Mouse (Mus musculus) MEL (cell line): ENCODE results near the gene Lin54. TPM values are rescaled to one million over a fixed set of nuclear protein-coding genes. Genes with fewer than 3 reads are reported as not detected.

Experiments used
- DNase-seq: peaks from one replicate; pipeline ENCODE4 v3.0.0; 2011; ENCODE audit warnings: low read depth, low spot score
- H3K27ac ChIP-seq: 2 replicates; pipeline ENCODE4 v1.5.1; 2012; ENCODE audit warnings: low read depth, mild to moderate bottlenecking, control low read depth, low read length, moderate library complexity; ENCODE audit not compliant: control insufficient read depth
- H3K27me3 ChIP-seq, 2 experiments: fragments of 150-350 bp in 1 of 2; sonication (generic) in 1 of 2; 2 replicates each; pipeline ENCODE4 v1.6.1; 2012; ENCODE audit warnings: low read length in 2 of 2, mild to moderate bottlenecking in 2 of 2, improper control_type of control experiment in 1 of 2, moderate library complexity in 1 of 2; ENCODE audit not compliant: insufficient read depth in 2 of 2, control insufficient read depth in 1 of 2
- H3K36me3 ChIP-seq, 2 experiments: 2 replicates each; pipeline ENCODE4 v1.6.1; 2012 to 2014; ENCODE audit warnings: low read length in 2 of 2, improper control_type of control experiment in 1 of 2, inconsistent platforms in 1 of 2, mild to moderate bottlenecking in 1 of 2; ENCODE audit not compliant: insufficient read depth in 2 of 2, control insufficient read depth in 1 of 2
- H3K4me1 ChIP-seq, 2 experiments: fragments of 150-350 bp in 1 of 2; sonication (generic) in 1 of 2; 2 replicates each; pipeline ENCODE4 v1.6.1; 2012; ENCODE audit warnings: low read length in 2 of 2, improper control_type of control experiment in 1 of 2, mild to moderate bottlenecking in 1 of 2; ENCODE audit not compliant: insufficient read depth in 2 of 2, control insufficient read depth in 1 of 2
- H3K4me3 ChIP-seq, 2 experiments: fragments of 150-350 bp in 1 of 2; sonication (generic) in 1 of 2; 2 replicates each; pipeline ENCODE4 v1.5.1; 2012; ENCODE audit warnings: low read depth in 2 of 2, low read length in 2 of 2, mild to moderate bottlenecking in 2 of 2, moderate library complexity in 2 of 2, control low read depth in 1 of 2, improper control_type of control experiment in 1 of 2; ENCODE audit not compliant: control insufficient read depth in 1 of 2, insufficient read depth in 1 of 2
- H3K79me2 ChIP-seq: 2 replicates; pipeline ENCODE4 v1.6.1; 2012; ENCODE audit warnings: mild to moderate bottlenecking, low read length, moderate library complexity; ENCODE audit not compliant: control insufficient read depth, poor library complexity, insufficient read depth
- H3K9ac ChIP-seq: 2 replicates; pipeline ENCODE4 v1.6.1; 2012; ENCODE audit warnings: low read depth, mild to moderate bottlenecking, control low read depth, low read length, moderate library complexity; ENCODE audit not compliant: control insufficient read depth, poor library complexity, severe bottlenecking
- H3K9me3 ChIP-seq: fragments of 150-350 bp; sonication (generic); replicated peaks from 2 replicates; pipeline ENCODE4 v1.6.1; 2012; ENCODE audit warnings: mild to moderate bottlenecking, low read length, improper control_type of control experiment, moderate library complexity; ENCODE audit not compliant: insufficient read depth
- BHLHE40 ChIP-seq: IDR thresholded peaks from 2 replicates; pipeline ENCODE4 v1.6.1; 2012; ENCODE audit warnings: low read depth, mild to moderate bottlenecking, inconsistent platforms, low read length, improper control_type of control experiment, borderline replicate concordance
- CHD1 ChIP-seq: IDR thresholded peaks from 2 replicates; pipeline ENCODE4 v1.6.1; 2012; ENCODE audit warnings: low read depth, mild to moderate bottlenecking, inconsistent platforms, low read length, improper control_type of control experiment
- CHD2 ChIP-seq: IDR thresholded peaks from 2 replicates; pipeline ENCODE4 v1.6.1; 2011; ENCODE audit warnings: low read length, improper control_type of control experiment
- CTCF ChIP-seq, 3 experiments: IDR thresholded peaks in 2 of 3; conservative IDR thresholded peaks in 1 of 3; 2 replicates each; pipeline ENCODE4 v1.5.1; 2011 to 2012; ENCODE audit warnings: low read length in 3 of 3, low read depth in 2 of 3, mild to moderate bottlenecking in 2 of 3, improper control_type of control experiment in 1 of 3, inconsistent platforms in 1 of 3, mixed read lengths in 1 of 3, moderate library complexity in 1 of 3; ENCODE audit not compliant: control insufficient read depth in 1 of 3, insufficient read depth in 1 of 3, poor library complexity in 1 of 3, severe bottlenecking in 1 of 3
- E2F4 ChIP-seq: IDR thresholded peaks from 2 replicates; pipeline ENCODE4 v1.6.1; 2011; ENCODE audit warnings: low read depth, low read length, improper control_type of control experiment, borderline replicate concordance
- EP300 ChIP-seq, 2 experiments: IDR thresholded peaks; 2 replicates each; pipeline ENCODE4 v1.6.1; 2011; ENCODE audit warnings: improper control_type of control experiment in 2 of 2, low read length in 2 of 2, low read depth in 1 of 2, mild to moderate bottlenecking in 1 of 2
- HCFC1 ChIP-seq: IDR thresholded peaks from 2 replicates; pipeline ENCODE4 v1.6.1; 2012; ENCODE audit warnings: low read depth, mild to moderate bottlenecking, inconsistent platforms, low read length, improper control_type of control experiment, moderate library complexity
- JUND ChIP-seq: IDR thresholded peaks from 2 replicates; pipeline ENCODE4 v1.6.1; 2011; ENCODE audit warnings: low read depth, mild to moderate bottlenecking, improper control_type of control experiment, low read length
- KAT2A ChIP-seq: conservative IDR thresholded peaks from 2 replicates; pipeline ENCODE4 v1.6.1; 2012; ENCODE audit warnings: low read depth, low read length, improper control_type of control experiment, inconsistent platforms
- MAFK ChIP-seq: IDR thresholded peaks from 2 replicates; pipeline ENCODE4 v1.6.1; 2011; ENCODE audit warnings: low read depth, mild to moderate bottlenecking, low read length, improper control_type of control experiment, borderline replicate concordance
- MAZ ChIP-seq: IDR thresholded peaks from 2 replicates; pipeline ENCODE4 v1.6.1; 2012; ENCODE audit warnings: low read depth, mild to moderate bottlenecking, inconsistent platforms, low read length, improper control_type of control experiment
- MYB ChIP-seq: IDR thresholded peaks from 2 replicates; pipeline ENCODE4 v1.6.1; 2011; ENCODE audit warnings: mild to moderate bottlenecking, low read depth, low read length, improper control_type of control experiment
- MYC ChIP-seq: IDR thresholded peaks from 2 replicates; pipeline ENCODE4 v1.6.1; 2011; ENCODE audit warnings: low read depth, mild to moderate bottlenecking, low read length, improper control_type of control experiment, moderate library complexity
- NELFE ChIP-seq: IDR thresholded peaks from 2 replicates; pipeline ENCODE4 v1.6.1; 2011; ENCODE audit warnings: low read depth, low read length, improper control_type of control experiment
- RAD21 ChIP-seq: IDR thresholded peaks from 2 replicates; pipeline ENCODE4 v1.6.1; 2011; ENCODE audit warnings: mild to moderate bottlenecking, low read depth, low read length, improper control_type of control experiment
- RCOR1 ChIP-seq: IDR thresholded peaks from 2 replicates; pipeline ENCODE4 v1.6.1; 2012; ENCODE audit warnings: low read depth, mild to moderate bottlenecking, inconsistent platforms, low read length, improper control_type of control experiment
- UBTF ChIP-seq: IDR thresholded peaks from 2 replicates; pipeline ENCODE4 v1.6.1; 2012; ENCODE audit warnings: low read depth, mild to moderate bottlenecking, inconsistent platforms, low read length, improper control_type of control experiment, moderate library complexity, borderline replicate concordance; ENCODE audit not compliant: insufficient read depth
- USF1 ChIP-seq: IDR thresholded peaks from 2 replicates; pipeline ENCODE4 v1.6.1; 2014; ENCODE audit warnings: low read depth, mild to moderate bottlenecking, inconsistent platforms, low read length, improper control_type of control experiment, moderate library complexity
- USF2 ChIP-seq, 2 experiments: IDR thresholded peaks; 2 replicates each; pipeline ENCODE4 v1.6.1; 2011 to 2012; ENCODE audit warnings: improper control_type of control experiment in 2 of 2, low read length in 2 of 2, borderline replicate concordance in 1 of 2, inconsistent platforms in 1 of 2, low read depth in 1 of 2, mild to moderate bottlenecking in 1 of 2; ENCODE audit not compliant: insufficient read depth in 1 of 2
- ZMIZ1 ChIP-seq: IDR thresholded peaks from 2 replicates; pipeline ENCODE4 v1.6.1; 2012; ENCODE audit warnings: low read depth, mild to moderate bottlenecking, inconsistent platforms, low read length, improper control_type of control experiment, moderate library complexity
- ZNF384 ChIP-seq: IDR thresholded peaks from 2 replicates; pipeline ENCODE4 v1.6.1; 2012; ENCODE audit warnings: low read depth, mild to moderate bottlenecking, inconsistent platforms, low read length, improper control_type of control experiment
- polyA plus RNA-seq, 2 experiments: library from polyadenylated mRNA; stranded (reverse) in 1 of 2; unstranded in 1 of 2; fragments of >175 nt in 1 of 2; fragments of >200 nt in 1 of 2; gene quantifications; 2 replicates each; pipeline versions ENCODE4 v1.2.1 to v1.2.4; 2012; ENCODE audit warnings: low replicate concordance in 2 of 2, low read depth in 1 of 2; ENCODE audit not compliant: insufficient read length in 2 of 2, insufficient read depth in 1 of 2, missing spikeins in 1 of 2
- total RNA-seq: library from RNA; depleted of rRNA; stranded (reverse); fragments of 300-350 nt; gene quantifications from 2 replicates; pipeline ENCODE4 v1.2.3, GENCODE M21; 2012

The Lin54 gene
- total and polyA plus RNA-seq, 3 experiments: 14.1 to 16.0 TPM; not detected in 1

GRCm38 (mm10) chr5:100396753-100397152, 103.7 kb downstream of the Lin54 start:
- TF ChIP-seq ZNF384 (no peak), USF1 (no peak), BHLHE40 (no peak), UBTF (no peak)

GRCm38 (mm10) chr5:100393681-100394080, 106.8 kb downstream of the Lin54 start:
- DNase-seq: peak; percentile 55
- Histone ChIP-seq H3K27ac (no peak overlapping the region), H3K9ac (no peak overlapping the region), H3K36me3 (peaks cover 0 to 17% of the 10 kb centered on the region in 2 experiments; a peak in 2 of 4 replicates), H3K27me3 (no peaks in the 10 kb centered on the region), H3K79me2 (no peaks in the 10 kb centered on the region), H3K4me3 (no peak overlapping the region), H3K9me3 (no peaks in the 10 kb centered on the region), H3K4me1 (no peaks in the 10 kb centered on the region)
- TF ChIP-seq CTCF (IDR thresholded peaks at IDR 0.05 in 2 of 3, conservative IDR thresholded peaks at IDR 0.05 in 1 of 3; ENCODE audit: control insufficient read depth in 1 of 3, insufficient read depth in 1 of 3, low read depth in 2 of 3, low read length in 3 of 3, poor library complexity in 1 of 3, severe bottlenecking in 1 of 3) (peak in 1 of 3 experiments; percentile 25; a peak in 1 of 6 replicates), NELFE (no peak), CHD2 (no peak), USF2 (IDR thresholded peaks at IDR 0.05; ENCODE audit: borderline replicate concordance in 1 of 2, insufficient read depth in 1 of 2, low read depth in 1 of 2, low read length in 2 of 2) (no peak), EP300 (IDR thresholded peaks at IDR 0.05; ENCODE audit: low read depth in 1 of 2, low read length in 2 of 2) (no peak), CHD1 (no peak), ZNF384 (peak; percentile 90)

More at GRCm38 (mm10) chr5:100396753-100397152, 103.7 kb downstream of the Lin54 start:
- no peak overlapping the region for H3K4me3 ChIP-seq
- no peak overlapping the region for H3K27ac ChIP-seq
- no peaks in the 10 kb centered on the region for H3K79me2 ChIP-seq
- no peaks in the 10 kb centered on the region for H3K27me3 ChIP-seq
- H3K4me1 ChIP-seq: no peaks in the 10 kb centered on the region
- no peak for DNase-seq
- no peak overlapping the region for H3K9ac ChIP-seq
- H3K36me3 ChIP-seq: peaks cover 0 to 18% of the 10 kb centered on the region in 2 experiments; a peak in 2 of 4 replicates
- no peaks in the 10 kb centered on the region for H3K9me3 ChIP-seq

DNA sequence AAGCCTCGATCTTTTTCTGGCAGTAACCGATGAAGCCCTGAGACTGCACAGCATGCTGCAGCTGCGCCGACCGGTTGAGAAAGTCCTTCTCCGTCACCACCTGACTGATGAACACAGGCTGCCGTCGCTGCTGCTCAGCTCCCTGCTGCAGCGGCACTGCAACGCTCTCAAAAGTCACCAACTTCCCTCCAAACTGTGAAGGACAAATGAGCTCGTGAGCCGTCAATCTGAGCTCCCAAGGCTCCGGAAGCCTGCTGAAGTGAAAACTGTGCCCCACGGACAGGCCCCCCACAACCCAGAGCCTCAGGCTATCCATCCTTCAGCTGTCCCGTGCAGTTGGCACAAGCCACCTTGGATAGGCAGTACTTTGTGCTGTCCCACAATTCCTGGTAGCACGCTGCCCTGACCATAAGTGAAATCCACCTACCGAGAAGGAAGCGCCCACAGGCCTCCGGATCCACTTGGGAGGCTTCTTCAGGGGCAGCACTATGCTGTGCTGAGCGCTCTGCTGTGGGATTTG, 107.9 kb downstream of the Lin54 start:
- no peak for DNase-seq
- H3K27me3 ChIP-seq: no peaks in the 10 kb centered on the region
- peaks cover 0 to 19% of the 10 kb centered on the region in 2 experiments; a peak in 2 of 4 replicates for H3K36me3 ChIP-seq
- no peaks in the 10 kb centered on the region for H3K79me2 ChIP-seq
- H3K27ac ChIP-seq: no peak overlapping the region
- H3K9me3 ChIP-seq: no peaks in the 10 kb centered on the region
- no peaks in the 10 kb centered on the region for H3K4me1 ChIP-seq
- TF ChIP-seq MAZ (no peak), JUND (no peak), RAD21 (no peak), MYC (no peak), RCOR1 (no peak), E2F4 (no peak), KAT2A (no peak), MAFK (no peak), HCFC1 (no peak), MYB (no peak), ZMIZ1 (no peak)
- no peak overlapping the region for H3K4me3 ChIP-seq
- no peak overlapping the region for H3K9ac ChIP-seq
